Mouse (Mus musculus): ENCODE results near the gene Dnajb11. TPM values are rescaled to one million over a fixed set of nuclear protein-coding genes. Genes with fewer than 3 reads are reported as not detected.

The Dnajb11 gene
- total RNA-seq, 1 experiment: 155 TPM

- H3K4me1 ChIP-seq (ENCODE audit: control insufficient read depth in 2 of 2, insufficient read depth in 2 of 2, low read length in 2 of 2, poor library complexity in 1 of 2): no peaks in the 10 kb centered on the region; a peak in 2 of 4 replicates
- TF ChIP-seq MAFK (IDR thresholded peaks at IDR 0.05; ENCODE audit: insufficient read depth, low read depth, low read length) (no peak), HCFC1 (IDR thresholded peaks at IDR 0.05; ENCODE audit: borderline replicate concordance, insufficient read depth, low read length) (no peak), CHD2 (IDR thresholded peaks at IDR 0.05; ENCODE audit: low read depth, low read length) (no peak), ZNF384 (IDR thresholded peaks at IDR 0.05; ENCODE audit: low read depth, low read length) (no peak), ZC3H11A (IDR thresholded peaks at IDR 0.05; ENCODE audit: borderline replicate concordance, low read depth, low read length) (no peak)
Observed at GRCm38 (mm10) chr16:22872397-22872796, 14.8 kb downstream of the Dnajb11 start.

GRCm38 (mm10) chr16:22873369-22873768, 15.7 kb downstream of the Dnajb11 start:
- TF ChIP-seq MAFK (IDR thresholded peaks at IDR 0.05; ENCODE audit: insufficient read depth, low read depth, low read length) (no peak), CHD2 (IDR thresholded peaks at IDR 0.05; ENCODE audit: low read depth, low read length) (no peak), HCFC1 (IDR thresholded peaks at IDR 0.05; ENCODE audit: borderline replicate concordance, insufficient read depth, low read length) (no peak)
- no peak for DNase-seq (ENCODE audit: low read depth, low spot score)
- in situ Hi-C loops (cut with MboI; ENCODE audit: low sequenced_read_pairs in 2 of 2, unreplicated experiment in 2 of 2): no loop called here
- H3K4me3 ChIP-seq (ENCODE audit: insufficient read depth in 1 of 2, low read depth in 1 of 2, low read length in 2 of 2, poor library complexity in 1 of 2, severe bottlenecking in 1 of 2): no peak overlapping the region
- H3K9ac ChIP-seq (ENCODE audit: insufficient read depth, low read depth, low read length, poor library complexity, severe bottlenecking): no peak overlapping the region
- H3K36me3 ChIP-seq (ENCODE audit: control insufficient read depth, insufficient read depth, low read length, poor library complexity, severe bottlenecking): peaks cover 36% of the 10 kb centered on the region
- H3K9me3 ChIP-seq (ENCODE audit: control insufficient read depth, insufficient read depth, low read depth, low read length): no peaks in the 10 kb centered on the region
- H3K4me1 ChIP-seq (ENCODE audit: control insufficient read depth in 2 of 2, insufficient read depth in 2 of 2, low read length in 2 of 2, poor library complexity in 1 of 2): no peaks in the 10 kb centered on the region; a peak in 2 of 4 replicates
- no peak overlapping the region for H3K27ac ChIP-seq (ENCODE audit: insufficient read depth, low read depth, low read length, poor library complexity, severe bottlenecking)

More at GRCm38 (mm10) chr16:22872397-22872796, 14.8 kb downstream of the Dnajb11 start:
- in situ Hi-C loops (cut with MboI; ENCODE audit: low sequenced_read_pairs in 2 of 2, unreplicated experiment in 2 of 2): no loop called here
- Histone ChIP-seq H3K27ac (ENCODE audit: insufficient read depth, low read depth, low read length, poor library complexity, severe bottlenecking) (no peak overlapping the region), H3K9ac (ENCODE audit: insufficient read depth, low read depth, low read length, poor library complexity, severe bottlenecking) (no peak overlapping the region), H3K4me3 (ENCODE audit: insufficient read depth in 1 of 2, low read depth in 1 of 2, low read length in 2 of 2, poor library complexity in 1 of 2, severe bottlenecking in 1 of 2) (no peak overlapping the region), H3K9me3 (ENCODE audit: control insufficient read depth, insufficient read depth, low read depth, low read length) (no peaks in the 10 kb centered on the region), H3K36me3 (ENCODE audit: control insufficient read depth, insufficient read depth, low read length, poor library complexity, severe bottlenecking) (peaks cover 42% of the 10 kb centered on the region)
- DNase-seq (ENCODE audit: low read depth, low spot score): no peak

- Histone ChIP-seq H3K27ac (ENCODE audit: insufficient read depth, low read depth, low read length, poor library complexity, severe bottlenecking) (no peak overlapping the region), H3K36me3 (ENCODE audit: control insufficient read depth, insufficient read depth, low read length, poor library complexity, severe bottlenecking) (peaks cover 9% of the 10 kb centered on the region), H3K4me1 (ENCODE audit: control insufficient read depth in 2 of 2, insufficient read depth in 2 of 2, low read length in 2 of 2, poor library complexity in 1 of 2) (no peaks in the 10 kb centered on the region; a peak in 2 of 4 replicates), H3K4me3 (ENCODE audit: insufficient read depth in 1 of 2, low read depth in 1 of 2, low read length in 2 of 2, poor library complexity in 1 of 2, severe bottlenecking in 1 of 2) (no peak overlapping the region), H3K9ac (ENCODE audit: insufficient read depth, low read depth, low read length, poor library complexity, severe bottlenecking) (no peak overlapping the region), H3K9me3 (ENCODE audit: control insufficient read depth, insufficient read depth, low read depth, low read length) (no peaks in the 10 kb centered on the region)
- TF ChIP-seq ZNF384 (IDR thresholded peaks at IDR 0.05; ENCODE audit: low read depth, low read length): no peak
- TF ChIP-seq ZC3H11A (IDR thresholded peaks at IDR 0.05; ENCODE audit: borderline replicate concordance, low read depth, low read length): peak; percentile 61
- no peak for DNase-seq (ENCODE audit: low read depth, low spot score)
- in situ Hi-C loops (cut with MboI; ENCODE audit: low sequenced_read_pairs in 2 of 2, unreplicated experiment in 2 of 2): loop anchor here in 1 of 2 experiments (5.0 kb wide), 1 partner anchor 176 kb away; no protein-coding TSS in a partner anchor
Observed at GRCm38 (mm10) chr16:22876218-22877043, 18.8 kb downstream of the Dnajb11 start.

GRCm38 (mm10) chr16:22877660-22878390, 20.2 kb downstream of the Dnajb11 start:
- no peak overlapping the region for H3K9ac ChIP-seq (ENCODE audit: insufficient read depth, low read depth, low read length, poor library complexity, severe bottlenecking)
- H3K27ac ChIP-seq (ENCODE audit: insufficient read depth, low read depth, low read length, poor library complexity, severe bottlenecking): no peak overlapping the region
- no peaks in the 10 kb centered on the region for H3K36me3 ChIP-seq (ENCODE audit: control insufficient read depth, insufficient read depth, low read length, poor library complexity, severe bottlenecking)
- no peaks in the 10 kb centered on the region; a peak in 2 of 4 replicates for H3K4me1 ChIP-seq (ENCODE audit: control insufficient read depth in 2 of 2, insufficient read depth in 2 of 2, low read length in 2 of 2, poor library complexity in 1 of 2)
- no peaks in the 10 kb centered on the region for H3K9me3 ChIP-seq (ENCODE audit: control insufficient read depth, insufficient read depth, low read depth, low read length)
- no peak for DNase-seq (ENCODE audit: low read depth, low spot score)
- no peak overlapping the region for H3K4me3 ChIP-seq (ENCODE audit: insufficient read depth in 1 of 2, low read depth in 1 of 2, low read length in 2 of 2, poor library complexity in 1 of 2, severe bottlenecking in 1 of 2)
- TF ChIP-seq ZC3H11A (IDR thresholded peaks at IDR 0.05; ENCODE audit: borderline replicate concordance, low read depth, low read length) (no peak), HCFC1 (IDR thresholded peaks at IDR 0.05; ENCODE audit: borderline replicate concordance, insufficient read depth, low read length) (no peak), CHD2 (IDR thresholded peaks at IDR 0.05; ENCODE audit: low read depth, low read length) (no peak), MAFK (IDR thresholded peaks at IDR 0.05; ENCODE audit: insufficient read depth, low read depth, low read length) (no peak), ZNF384 (IDR thresholded peaks at IDR 0.05; ENCODE audit: low read depth, low read length) (no peak)
- in situ Hi-C loops (cut with MboI; ENCODE audit: low sequenced_read_pairs in 2 of 2, unreplicated experiment in 2 of 2): loop anchor here in 1 of 2 experiments (5.0 kb wide), 1 partner anchor 174 kb away; no protein-coding TSS in a partner anchor
